In genomic region chr15:11966367-11966766, GRCm38 (mm10) we compare ENCODE assay signal across 8 mouse cellular contexts. TPM values are rescaled to one million over a fixed set of nuclear protein-coding genes. Genes with fewer than 3 reads are reported as not detected.
DNase-seq lines count a peak whose midpoint lies in the region.

No protein-coding gene starts in this region.

- peak; percentile 19 to 78 for DNase-seq in adrenal gland, adult (ENCODE audit: inconsistent age in 2 of 2, low spot score in 1 of 2)
- no peak for DNase-seq in adrenal gland, adult 8-10 months
- peak; percentile 55 for DNase-seq in layer of hippocampus, adult 11-12 months (ENCODE audit: low spot score)
- no peak for DNase-seq in layer of hippocampus, adult 9-10 months (ENCODE audit: low spot score)
- DNase-seq in CD4-positive helper T cell, adult 2 months (ENCODE audit: low read depth, low spot score): peak; percentile 40
- DNase-seq in cerebellum, postnatal 25 days: peak; percentile 20 to 66
- peak; percentile 70 for DNase-seq in kidney, postnatal 10 days
- DNase-seq in retina, postnatal 1 day: peak; percentile 54

RNA-seq across cellular contexts. Expression of gene Sub1, which starts 30.4 kb away (rescaled TPM):
- total RNA-seq in adrenal gland, adult 8-10 months (2022): 100 to 1,000 TPM; 132 to 209 (median 154) TPM

RNA-seq across cellular contexts. Expression of gene Npr3, which starts 59.3 kb away (rescaled TPM):
- 10 to 100 TPM; 12.6 to 98.6 (median 31.9) TPM for total RNA-seq in adrenal gland, adult 8-10 months (2022)

Comparison
In these comparisons a context has a peak if more than half of its experiments do, and no peak if none do; other contexts are left out.
1. DNase-seq: peak in adrenal gland, adult (2 of 2), layer of hippocampus, adult 11-12 months (single experiment), CD4-positive helper T cell, adult 2 months (single experiment), cerebellum, postnatal 25 days (2 of 2), kidney, postnatal 10 days (single experiment) and retina, postnatal 1 day (single experiment); none in adrenal gland, adult 8-10 months (single experiment) and layer of hippocampus, adult 9-10 months (single experiment).